Mouse (Mus musculus) adrenal gland, postnatal 4 days (tissue): ENCODE measurements around the gene Cyp27a1. TPM values are rescaled to one million over a fixed set of nuclear protein-coding genes. Genes with fewer than 3 reads are reported as not detected.

Experiments used
- DNase-seq, 2 experiments: peaks; one replicate each; pipeline ENCODE4 v3.0.0; 2021 to 2022; ENCODE audit warnings: low spot score in 2 of 2, mixed read lengths in 2 of 2
- total RNA-seq, 2 experiments: library from RNA; stranded (reverse); gene quantifications; 2 replicates each; pipeline ENCODE4 v1.2.3; 2021

Gene Cyp27a1
- total RNA-seq, 2 experiments from 2014 or later, result 6.2 to 8.0 TPM

DNA sequence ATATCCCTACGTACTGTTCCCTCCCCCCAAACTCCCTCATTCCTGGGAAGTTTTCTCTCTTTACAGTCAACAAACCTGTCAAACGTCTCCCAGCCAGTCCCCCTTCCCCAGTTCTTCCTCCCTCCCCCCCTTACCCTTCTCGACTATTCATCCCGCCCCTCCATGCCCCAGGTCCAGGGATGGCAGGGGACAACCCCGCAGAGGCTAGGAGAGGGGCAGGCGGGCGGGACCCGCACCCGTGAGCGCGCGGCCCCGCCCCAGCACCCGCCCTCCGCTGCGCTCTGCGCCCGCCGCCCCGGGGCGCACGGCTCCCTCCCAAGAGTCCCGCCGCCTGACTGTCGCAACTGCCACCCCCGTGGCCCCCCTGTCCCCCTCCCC lies 58.1 kb downstream of the Cyp27a1 start:
- DNase-seq, result no peak

DNA sequence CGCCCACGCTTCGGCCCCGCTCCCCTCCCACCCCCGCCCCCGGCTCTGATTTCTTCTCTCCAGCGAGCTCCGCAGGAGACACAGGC lies 58.3 kb downstream of the Cyp27a1 start, which contains the start of gene Wnt6:
TSS of gene Wnt6 (plus strand) at position 48 of the 86 bp plus-strand sequence.
- no peak for DNase-seq

GRCm38 (mm10) chr1:74771931-74772620 lies 58.7 kb downstream of the Cyp27a1 start:
- DNase-seq, result no peak

GRCm38 (mm10) chr1:74773136-74773535 lies 59.8 kb downstream of the Cyp27a1 start:
- peak in 1 of 2 experiments; percentile 60 for DNase-seq

GRCm38 (mm10) chr1:74774062-74774461 lies 60.7 kb downstream of the Cyp27a1 start:
- DNase-seq, result no peak

- no peak for DNase-seq
These were observed 62.4 kb downstream of the Cyp27a1 start for GRCm38 (mm10) chr1:74775816-74776215.

DNA sequence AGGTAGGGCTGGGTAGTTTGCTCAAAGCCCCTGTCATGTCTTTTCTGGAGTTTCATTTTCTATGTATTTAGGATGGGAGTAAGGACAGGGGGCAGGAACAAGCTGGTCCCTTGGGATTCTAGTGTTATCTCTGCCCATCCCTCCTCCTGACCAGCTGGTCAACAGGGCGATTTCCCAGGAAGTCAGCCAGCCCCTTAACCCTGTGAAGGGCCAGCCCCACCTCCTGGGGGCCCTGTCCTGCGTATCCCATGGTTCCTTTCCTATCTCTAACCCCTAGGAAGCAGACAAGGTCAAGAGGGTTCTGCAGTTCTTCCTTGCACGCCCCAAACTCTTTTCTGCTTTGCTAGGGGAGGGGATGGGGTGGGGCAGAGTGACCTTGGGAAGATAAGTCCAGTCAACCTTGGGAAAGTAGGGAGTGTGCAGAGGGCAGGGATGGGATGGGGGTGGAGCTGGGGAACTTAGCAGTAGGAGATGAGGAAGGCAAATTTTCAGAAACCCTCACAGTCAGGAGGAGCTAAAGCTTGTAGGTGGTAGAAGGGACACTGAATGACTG lies 65.6 kb downstream of the Cyp27a1 start:
- no peak for DNase-seq

DNA sequence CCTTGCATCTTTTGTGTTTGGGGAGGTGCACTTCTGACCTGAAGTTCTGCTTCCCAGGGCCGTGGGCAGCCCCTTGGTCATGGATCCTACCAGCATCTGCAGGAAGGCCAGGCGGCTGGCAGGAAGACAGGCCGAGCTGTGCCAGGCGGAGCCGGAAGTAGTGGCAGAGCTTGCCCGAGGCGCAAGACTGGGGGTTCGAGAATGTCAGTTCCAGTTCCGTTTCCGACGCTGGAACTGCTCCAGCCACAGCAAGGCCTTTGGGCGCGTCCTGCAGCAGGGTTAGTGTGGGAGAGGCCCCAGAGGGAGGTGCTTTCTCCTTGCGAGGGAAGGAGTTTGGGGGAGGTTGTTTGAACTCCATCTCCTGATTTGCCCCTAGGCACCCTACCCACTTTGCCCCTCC lies 68.7 kb downstream of the Cyp27a1 start:
- no peak for DNase-seq

DNA sequence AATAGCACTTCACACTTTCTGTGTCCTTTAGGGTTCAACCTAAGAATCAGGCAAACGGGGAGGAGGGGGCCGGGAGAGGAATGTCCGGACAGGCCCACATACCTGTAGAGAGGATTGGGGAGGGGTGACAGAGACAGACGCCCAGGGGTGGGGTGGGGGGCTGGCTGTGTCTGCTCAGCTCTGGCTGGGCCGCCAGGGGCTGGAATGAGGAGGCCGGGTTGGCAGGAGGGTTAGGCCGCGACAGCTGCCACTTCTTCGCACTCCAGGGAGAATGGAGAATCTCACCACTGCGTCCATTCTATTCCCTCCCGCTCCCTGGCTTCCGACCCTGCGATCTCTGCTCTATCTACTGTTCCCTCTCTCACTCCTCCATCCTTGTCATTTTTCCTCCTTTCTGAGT lies 70.2 kb downstream of the Cyp27a1 start:
- no peak for DNase-seq

GRCm38 (mm10) chr1:74784041-74784759 lies 70.8 kb downstream of the Cyp27a1 start:
- DNase-seq, result no peak

Other genes starting within 250 kb of the Cyp27a1 start
- gene Cnot9, start 207.5 kb upstream of the Cyp27a1 start, total RNA-seq, result 10 to 100 TPM; 43.9 to 44.4 TPM
- gene Plcd4, start 170.7 kb upstream of the Cyp27a1 start, total RNA-seq, result 1 to 10 TPM in 1 of 2 experiments, under 1 TPM in 1; 0.90 to 1.1 TPM
- gene Usp37, start 169.3 kb upstream of the Cyp27a1 start, total RNA-seq, result 10 to 100 TPM; 28.4 to 31.1 TPM
- gene Zfp142, start 125.3 kb upstream of the Cyp27a1 start, total RNA-seq, result 10 to 100 TPM; 15.7 to 15.8 TPM
- gene Bcs1l, start 125.3 kb upstream of the Cyp27a1 start, total RNA-seq, result 10 to 100 TPM; 22.2 to 23.5 TPM
- gene Rnf25, start 112.2 kb upstream of the Cyp27a1 start, total RNA-seq, result 10 to 100 TPM; 51.9 to 58.5 TPM
- gene Stk36, start 112.1 kb upstream of the Cyp27a1 start, total RNA-seq, result 1 to 10 TPM; 5.1 to 6.0 TPM
- gene Ttll4, start 51.8 kb upstream of the Cyp27a1 start, total RNA-seq, result 10 to 100 TPM; 27.8 to 30.2 TPM
- gene Prkag3, start 35.6 kb downstream of the Cyp27a1 start, total RNA-seq, result under 1 TPM; 0.42 to 0.45 TPM
- gene Wnt6, start 58.3 kb downstream of the Cyp27a1 start, total RNA-seq, result 1 to 10 TPM; 3.1 to 3.5 TPM
- under 1 TPM; 0.23 to 0.50 TPM for gene Wnt10a, start 77.9 kb downstream of the Cyp27a1 start, total RNA-seq
- 10 to 100 TPM in 1 of 2 experiments, 1 to 10 TPM in 1; 6.6 to 10.1 TPM for gene Cdk5r2, start 141.4 kb downstream of the Cyp27a1 start, total RNA-seq
- gene Fev, start 171.8 kb downstream of the Cyp27a1 start, total RNA-seq, result 1 to 10 TPM; 2.1 to 3.4 TPM
- 1 to 10 TPM; 2.0 to 3.3 TPM for gene Cryba2, start 179.6 kb downstream of the Cyp27a1 start, total RNA-seq
- not detected for gene Cfap65, start 222.0 kb downstream of the Cyp27a1 start, total RNA-seq
- gene Ihh, start 238.1 kb downstream of the Cyp27a1 start, total RNA-seq, result under 1 TPM; 0.45 to 0.70 TPM